Mouse (Mus musculus) limb, embryonic 14.5 days (tissue): ENCODE results near the gene Rps16. TPM values are rescaled to one million over a fixed set of nuclear protein-coding genes. Genes with fewer than 3 reads are reported as not detected.

Source experiments
- ATAC-seq: fragments of 200-750 bp; cut with Nextera tagmentation; 2 replicates; pipeline ENCODE4 v1.8.0; 2017; ENCODE audit warnings: low read depth, moderate number of reproducible peaks, moderate TSS enrichment; ENCODE audit not compliant: low FRiP score
- DNase-seq: peaks from one replicate; pipeline ENCODE4 v3.0.0-alpha.2; 2015; ENCODE audit warnings: low spot score
- H3K27ac ChIP-seq: fragments of 300-500 bp; sonication (generic); replicated peaks from 2 replicates; pipeline ENCODE4 v1.5.1; 2014; ENCODE audit warnings: low read depth, mild to moderate bottlenecking, low read length, moderate library complexity, mixed read lengths
- H3K27me3 ChIP-seq: fragments of 300-500 bp; sonication (generic); 2 replicates; pipeline ENCODE4 v1.6.1; 2014; ENCODE audit warnings: low read length, mixed read lengths; ENCODE audit not compliant: control insufficient read depth, insufficient read depth
- H3K36me3 ChIP-seq: fragments of 300-500 bp; sonication (generic); 2 replicates; pipeline ENCODE4 v1.6.1; 2014; ENCODE audit warnings: mild to moderate bottlenecking, low read length, moderate library complexity, mixed read lengths; ENCODE audit not compliant: control insufficient read depth, insufficient read depth
- H3K4me1 ChIP-seq: fragments of 300-500 bp; sonication (generic); 2 replicates; pipeline ENCODE4 v1.6.1; 2014; ENCODE audit warnings: antibody characterized with exemption, low read length, mixed read lengths; ENCODE audit not compliant: control insufficient read depth, insufficient read depth
- H3K4me2 ChIP-seq: fragments of 300-500 bp; sonication (generic); replicated peaks from 2 replicates; pipeline ENCODE4 v1.6.1; 2014; ENCODE audit warnings: low read depth, mild to moderate bottlenecking, low read length, moderate library complexity; ENCODE audit not compliant: severe bottlenecking
- H3K4me3 ChIP-seq: fragments of 300-500 bp; sonication (generic); replicated peaks from 2 replicates; pipeline ENCODE4 v1.5.1; 2014; ENCODE audit warnings: low read length
- H3K9ac ChIP-seq: fragments of 300-500 bp; sonication (generic); 2 replicates; pipeline ENCODE4 v1.6.1; 2014; ENCODE audit warnings: mild to moderate bottlenecking, low read depth, low read length, moderate library complexity; ENCODE audit not compliant: severe bottlenecking
- H3K9me3 ChIP-seq: fragments of 300-500 bp; sonication (generic); 2 replicates; pipeline ENCODE4 v1.6.1; 2016; ENCODE audit warnings: low read length; ENCODE audit not compliant: control insufficient read depth
- POLR2A ChIP-seq: fragments of 200-500 bp; IDR thresholded peaks from 2 replicates; pipeline ENCODE4 v1.8.0; 2012; ENCODE audit warnings: inconsistent platforms, mild to moderate bottlenecking, moderate library complexity, borderline replicate concordance; ENCODE audit not compliant: insufficient read depth, insufficient read length; ENCODE audit errors: extremely low read depth
- WGBS: fragments of 180-500 bp; shearing (Covaris S2); extraction: QIAGEN DNeasy Blood & Tissue Kit; methylation state at CpG from one replicate; pipeline ENCODE4 v1.1.7; 2014; 5-methylcytosine and 5-hydroxymethylcytosine counted together
- polyA plus RNA-seq, 2 experiments: library from polyadenylated mRNA; depleted of rRNA in 1 of 2; stranded (reverse) in 1 of 2; unstranded in 1 of 2; fragments of >200 nt; fragmentation: Nextera tagmentation in 1 of 2; extraction: Ambion mirVana in 1 of 2; gene quantifications; 2 replicates each; pipeline versions ENCODE4 v1.2.1 to v1.2.3; 2012 to 2014

Rps16 gene
- polyA plus RNA-seq, 2 experiments = 1,345 to 2,127 TPM

DNA sequence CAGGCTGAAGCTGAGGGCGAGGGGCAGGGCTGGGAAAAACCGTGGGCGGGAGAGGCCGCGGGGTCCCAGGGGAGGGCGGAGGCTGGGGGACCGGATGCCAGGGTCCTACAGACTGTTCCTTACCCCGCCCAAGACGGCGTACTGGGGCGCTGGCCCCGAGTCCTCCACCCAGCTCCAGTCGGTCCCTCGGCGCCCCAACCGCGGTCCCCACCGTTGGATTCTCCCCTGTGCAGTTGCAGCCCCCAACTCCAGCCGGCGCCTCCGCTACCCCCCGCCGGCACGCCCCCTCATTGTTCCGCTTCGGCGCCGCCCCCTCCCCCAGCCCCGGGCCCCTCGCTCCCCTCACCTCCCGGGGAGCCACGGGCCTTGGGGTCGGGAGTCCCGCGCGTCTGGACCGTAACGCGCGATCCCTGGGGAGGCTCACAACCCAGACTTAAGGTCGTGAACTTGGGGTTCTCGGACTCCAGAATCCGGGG lies 21.1 kb downstream of the Rps16 start:
- DNase-seq = peak; percentile 61
- 0 out of 2 replicates have a peak, but pooled peaks have one; percentile 42 for TF ChIP-seq POLR2A
- H3K9ac ChIP-seq = peak overlapping the region; percentile 88
- peaks cover 27% of the 10 kb centered on the region for H3K4me1 ChIP-seq
- peaks cover 40% of the 10 kb centered on the region for H3K36me3 ChIP-seq
- no peaks in the 10 kb centered on the region for H3K27me3 ChIP-seq
- peak overlapping the region; percentile 82 for H3K4me3 ChIP-seq
- H3K9me3 ChIP-seq = no peaks in the 10 kb centered on the region
- under 1% methylated on average over 27 of the region's 43 CpGs for WGBS
- ATAC-seq = no peak
- peak overlapping the region; percentile 95 for H3K4me2 ChIP-seq
- H3K27ac ChIP-seq = peak overlapping the region; percentile 87

DNA sequence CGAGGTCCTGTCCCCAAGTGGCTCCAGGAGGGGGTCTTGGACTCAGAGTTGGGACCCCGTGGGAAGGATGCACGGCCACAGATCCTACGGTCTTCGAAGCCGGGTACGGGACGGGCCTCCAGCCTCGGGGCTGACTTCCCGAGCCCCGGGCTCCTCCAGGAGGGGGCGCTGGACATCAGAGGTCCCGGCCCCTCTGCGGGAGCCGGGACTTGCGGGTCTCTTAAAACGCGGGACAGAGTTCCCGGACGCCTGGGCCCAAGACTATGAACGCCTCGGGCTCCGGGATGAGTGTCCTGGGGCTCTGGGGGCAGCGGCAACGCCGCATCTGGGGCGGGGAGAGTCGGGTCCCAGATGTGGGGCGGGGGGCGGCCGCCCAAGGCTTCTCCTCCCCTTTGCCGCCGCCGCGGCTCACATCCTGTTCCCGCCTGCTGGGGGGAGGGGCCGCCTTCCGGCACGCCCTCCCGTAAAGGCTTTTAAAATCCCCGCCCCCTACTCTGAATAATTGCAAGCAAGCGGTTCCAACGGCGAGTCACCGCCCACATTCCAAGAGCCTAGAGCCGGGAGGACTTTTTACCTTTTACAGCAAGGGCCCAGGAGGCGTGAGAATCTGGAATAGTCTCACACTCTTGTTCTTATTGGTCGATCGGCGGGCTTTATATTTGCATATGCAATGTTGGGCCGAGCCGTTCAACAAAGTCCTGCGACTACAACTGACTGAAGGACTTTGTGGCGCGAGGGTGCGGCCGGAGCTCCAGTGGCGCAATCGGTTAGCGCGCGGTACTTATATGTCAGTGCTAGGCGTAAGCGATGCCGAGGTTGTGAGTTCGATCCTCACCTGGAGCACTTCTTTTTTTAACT lies 22.0 kb downstream of the Rps16 start, which contains the start of gene Plekhg2:
TSS of gene Plekhg2 (minus strand) at position 349 of the 858 bp plus-strand sequence.
- peak within 1 kb of the TSS; percentile 95 for H3K4me2 ChIP-seq
- H3K9me3 ChIP-seq = no peaks in the 10 kb centered on the region
- H3K27ac ChIP-seq = peak within 1 kb of the TSS; percentile 87
- H3K36me3 ChIP-seq = peaks cover 35% of the 10 kb centered on the region
- peaks cover 34% of the 10 kb centered on the region for H3K4me1 ChIP-seq
- DNase-seq (peak; percentile 100), ATAC-seq (peak; percentile 91)
- peak within 1 kb of the TSS; percentile 82 for H3K4me3 ChIP-seq
- under 1% methylated on average over 41 of the region's 66 CpGs for WGBS
- no peaks in the 10 kb centered on the region for H3K27me3 ChIP-seq
- peak within 1 kb of the TSS; percentile 88 for H3K9ac ChIP-seq
- peak; percentile 68; the same call in 1 of the 2 replicates for TF ChIP-seq POLR2A

DNA sequence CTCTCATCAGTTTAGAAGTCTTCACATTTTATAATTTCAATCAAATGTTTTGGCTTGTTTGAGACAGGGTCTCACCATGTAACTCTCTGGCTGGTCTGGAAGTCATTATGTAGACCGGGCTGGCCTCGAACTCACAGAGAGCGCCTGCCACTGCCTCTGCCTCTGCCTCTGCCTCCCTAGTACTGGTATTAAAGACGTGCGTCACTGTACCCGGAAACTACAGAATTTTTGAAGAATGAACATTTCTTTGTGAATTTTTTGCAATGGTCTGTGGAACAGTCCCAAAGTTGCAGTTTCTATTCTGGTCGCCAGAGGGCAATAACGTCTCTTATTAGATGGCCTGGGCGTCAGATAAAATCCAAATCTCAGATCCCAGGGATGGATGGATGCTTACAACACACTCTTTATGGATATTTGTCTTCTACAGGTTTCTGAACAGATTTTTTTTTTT lies 22.7 kb downstream of the Rps16 start:
- H3K4me1 ChIP-seq = peaks cover 41% of the 10 kb centered on the region
- ATAC-seq = peak; percentile 11
- H3K27me3 ChIP-seq = no peaks in the 10 kb centered on the region
- under 1% methylated on average over 9 of the region's 9 CpGs for WGBS
- no peak for TF ChIP-seq POLR2A
- H3K27ac ChIP-seq = peak overlapping the region; percentile 87
- peaks cover 35% of the 10 kb centered on the region for H3K36me3 ChIP-seq
- peak overlapping the region; percentile 47 for H3K4me2 ChIP-seq
- H3K9ac ChIP-seq = no peak overlapping the region
- peak overlapping the region; percentile 82 for H3K4me3 ChIP-seq
- H3K9me3 ChIP-seq = no peaks in the 10 kb centered on the region
- DNase-seq = peak; percentile 95

DNA sequence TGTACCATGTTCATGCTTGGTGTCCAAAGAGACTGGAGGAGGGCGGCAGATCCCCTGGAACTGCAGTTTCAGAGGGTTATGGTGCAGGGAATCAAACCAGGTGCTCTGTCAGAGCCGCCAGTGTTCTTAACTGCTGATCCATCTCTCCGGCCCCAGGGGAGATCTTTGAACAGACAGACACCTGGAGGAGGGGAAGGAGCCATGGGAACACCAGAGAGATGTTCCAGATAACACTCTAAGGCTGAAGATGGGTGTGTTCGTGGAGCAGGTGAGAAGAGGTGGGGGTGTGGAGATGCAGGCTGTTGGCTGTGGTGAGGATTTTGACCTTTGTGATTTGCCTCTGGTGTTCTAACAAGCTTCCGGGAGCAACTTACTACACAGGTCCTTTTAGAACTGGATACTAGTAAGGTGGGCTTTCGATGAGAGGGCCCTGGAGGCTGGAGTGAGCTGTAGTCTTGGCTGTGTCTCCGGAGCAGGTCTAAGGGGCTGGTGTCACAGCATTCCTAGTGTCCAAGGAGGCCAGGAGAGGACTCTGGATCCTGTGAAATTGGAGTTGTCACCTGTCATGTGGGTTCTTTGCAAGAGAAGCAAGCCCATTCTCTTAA lies 23.5 kb downstream of the Rps16 start:
- Histone ChIP-seq H3K4me1 (peaks cover 46% of the 10 kb centered on the region), H3K9ac (no peak overlapping the region), H3K36me3 (peaks cover 27% of the 10 kb centered on the region), H3K4me3 (no peak overlapping the region), H3K27me3 (no peaks in the 10 kb centered on the region), H3K27ac (peak overlapping the region; percentile 22), H3K4me2 (no peak overlapping the region), H3K9me3 (no peaks in the 10 kb centered on the region)
- WGBS = 65% methylated on average over 7 of the region's 7 CpGs
- no peak for ATAC-seq
- TF ChIP-seq POLR2A = no peak
- no peak for DNase-seq

DNA sequence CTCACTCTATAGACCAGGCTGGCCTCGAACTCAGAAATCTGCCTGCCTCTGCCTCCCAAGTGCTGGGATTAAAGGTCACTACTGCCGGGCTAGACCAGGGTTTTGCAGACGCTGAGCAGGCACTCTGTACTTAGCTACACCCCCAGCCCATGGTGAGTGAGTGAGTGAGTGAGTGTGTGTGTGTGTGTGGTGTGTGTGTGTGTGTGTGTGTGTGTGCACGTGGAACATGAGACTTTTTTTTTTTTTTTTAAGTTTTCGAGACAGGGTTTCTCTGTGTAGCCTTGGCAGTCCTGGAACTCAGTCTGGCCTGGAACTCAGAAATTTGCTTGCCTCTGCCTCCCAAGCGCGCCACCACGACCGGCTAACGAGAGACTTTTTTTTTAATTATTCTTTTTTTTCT lies 24.2 kb downstream of the Rps16 start:
- H3K9ac ChIP-seq = no peak overlapping the region

More for the DNA sequence above, 24.2 kb downstream of the Rps16 start:
- Histone ChIP-seq H3K4me3 (peak overlapping the region; percentile 40), H3K27ac (no peak overlapping the region), H3K4me2 (peak overlapping the region; percentile 94), H3K27me3 (no peaks in the 10 kb centered on the region), H3K36me3 (peaks cover 20% of the 10 kb centered on the region), H3K4me1 (peaks cover 49% of the 10 kb centered on the region), H3K9me3 (no peaks in the 10 kb centered on the region)
- ATAC-seq = no peak
- 73% methylated on average over 10 of the region's 10 CpGs for WGBS
- TF ChIP-seq POLR2A = no peak
- DNase-seq = no peak
